Mouse (Mus musculus) MEL (cell line): ENCODE results near the gene Parp11. TPM values are rescaled to one million over a fixed set of nuclear protein-coding genes. Genes with fewer than 3 reads are reported as not detected.

Source experiments
- DNase-seq: peaks from one replicate; pipeline ENCODE4 v3.0.0; 2011; ENCODE audit warnings: low read depth, low spot score
- H3K27ac ChIP-seq: 2 replicates; pipeline ENCODE4 v1.5.1; 2012; ENCODE audit warnings: low read depth, mild to moderate bottlenecking, control low read depth, low read length, moderate library complexity; ENCODE audit not compliant: control insufficient read depth
- H3K27me3 ChIP-seq, 2 experiments: fragments of 150-350 bp in 1 of 2; sonication (generic) in 1 of 2; 2 replicates each; pipeline ENCODE4 v1.6.1; 2012; ENCODE audit warnings: low read length in 2 of 2, mild to moderate bottlenecking in 2 of 2, improper control_type of control experiment in 1 of 2, moderate library complexity in 1 of 2; ENCODE audit not compliant: insufficient read depth in 2 of 2, control insufficient read depth in 1 of 2
- H3K36me3 ChIP-seq, 2 experiments: 2 replicates each; pipeline ENCODE4 v1.6.1; 2012 to 2014; ENCODE audit warnings: low read length in 2 of 2, improper control_type of control experiment in 1 of 2, inconsistent platforms in 1 of 2, mild to moderate bottlenecking in 1 of 2; ENCODE audit not compliant: insufficient read depth in 2 of 2, control insufficient read depth in 1 of 2
- H3K4me1 ChIP-seq, 2 experiments: fragments of 150-350 bp in 1 of 2; sonication (generic) in 1 of 2; 2 replicates each; pipeline ENCODE4 v1.6.1; 2012; ENCODE audit warnings: low read length in 2 of 2, improper control_type of control experiment in 1 of 2, mild to moderate bottlenecking in 1 of 2; ENCODE audit not compliant: insufficient read depth in 2 of 2, control insufficient read depth in 1 of 2
- H3K4me3 ChIP-seq, 2 experiments: fragments of 150-350 bp in 1 of 2; sonication (generic) in 1 of 2; 2 replicates each; pipeline ENCODE4 v1.5.1; 2012; ENCODE audit warnings: low read depth in 2 of 2, low read length in 2 of 2, mild to moderate bottlenecking in 2 of 2, moderate library complexity in 2 of 2, control low read depth in 1 of 2, improper control_type of control experiment in 1 of 2; ENCODE audit not compliant: control insufficient read depth in 1 of 2, insufficient read depth in 1 of 2
- H3K79me2 ChIP-seq: 2 replicates; pipeline ENCODE4 v1.6.1; 2012; ENCODE audit warnings: mild to moderate bottlenecking, low read length, moderate library complexity; ENCODE audit not compliant: control insufficient read depth, poor library complexity, insufficient read depth
- H3K9ac ChIP-seq: 2 replicates; pipeline ENCODE4 v1.6.1; 2012; ENCODE audit warnings: low read depth, mild to moderate bottlenecking, control low read depth, low read length, moderate library complexity; ENCODE audit not compliant: control insufficient read depth, poor library complexity, severe bottlenecking
- H3K9me3 ChIP-seq: fragments of 150-350 bp; sonication (generic); replicated peaks from 2 replicates; pipeline ENCODE4 v1.6.1; 2012; ENCODE audit warnings: mild to moderate bottlenecking, low read length, improper control_type of control experiment, moderate library complexity; ENCODE audit not compliant: insufficient read depth
- CHD1 ChIP-seq: IDR thresholded peaks from 2 replicates; pipeline ENCODE4 v1.6.1; 2012; ENCODE audit warnings: low read depth, mild to moderate bottlenecking, inconsistent platforms, low read length, improper control_type of control experiment
- ELF1 ChIP-seq: IDR thresholded peaks from 2 replicates; pipeline ENCODE4 v1.6.1; 2014; ENCODE audit warnings: low read depth, mild to moderate bottlenecking, inconsistent platforms, low read length, improper control_type of control experiment, moderate library complexity
- ETS1 ChIP-seq: IDR thresholded peaks from 2 replicates; pipeline ENCODE4 v1.6.1; 2012; ENCODE audit warnings: low read depth, mild to moderate bottlenecking, inconsistent platforms, low read length, improper control_type of control experiment, moderate library complexity
- GABPA ChIP-seq: IDR thresholded peaks from 2 replicates; pipeline ENCODE4 v1.6.1; 2012; ENCODE audit warnings: low read depth, mild to moderate bottlenecking, inconsistent platforms, low read length, improper control_type of control experiment, moderate library complexity
- GATA1 ChIP-seq: IDR thresholded peaks from 2 replicates; pipeline ENCODE4 v1.6.1; 2011; ENCODE audit warnings: low read depth, low read length, improper control_type of control experiment
- JUND ChIP-seq: IDR thresholded peaks from 2 replicates; pipeline ENCODE4 v1.6.1; 2011; ENCODE audit warnings: low read depth, mild to moderate bottlenecking, improper control_type of control experiment, low read length
- KAT2A ChIP-seq: conservative IDR thresholded peaks from 2 replicates; pipeline ENCODE4 v1.6.1; 2012; ENCODE audit warnings: low read depth, low read length, improper control_type of control experiment, inconsistent platforms
- MAFK ChIP-seq: IDR thresholded peaks from 2 replicates; pipeline ENCODE4 v1.6.1; 2011; ENCODE audit warnings: low read depth, mild to moderate bottlenecking, low read length, improper control_type of control experiment, borderline replicate concordance
- MAX ChIP-seq: IDR thresholded peaks from 2 replicates; pipeline ENCODE4 v1.6.1; 2011; ENCODE audit warnings: low read length, improper control_type of control experiment
- MEF2A ChIP-seq: IDR thresholded peaks from 2 replicates; pipeline ENCODE4 v1.6.1; 2014; ENCODE audit warnings: low read depth, mild to moderate bottlenecking, inconsistent platforms, low read length, improper control_type of control experiment; ENCODE audit not compliant: poor library complexity, insufficient replicate concordance, severe bottlenecking; ENCODE audit errors: extremely low read depth
- MXI1 ChIP-seq: IDR thresholded peaks from 2 replicates; pipeline ENCODE4 v1.6.1; 2011; ENCODE audit warnings: mild to moderate bottlenecking, low read depth, low read length, improper control_type of control experiment
- MYC ChIP-seq: IDR thresholded peaks from 2 replicates; pipeline ENCODE4 v1.6.1; 2011; ENCODE audit warnings: low read depth, mild to moderate bottlenecking, low read length, improper control_type of control experiment, moderate library complexity
- NELFE ChIP-seq: IDR thresholded peaks from 2 replicates; pipeline ENCODE4 v1.6.1; 2011; ENCODE audit warnings: low read depth, low read length, improper control_type of control experiment
- POLR2A ChIP-seq, 2 experiments: IDR thresholded peaks; 2 replicates each; pipeline ENCODE4 v1.6.1; 2011 to 2012; ENCODE audit warnings: low read length in 2 of 2, mild to moderate bottlenecking in 2 of 2, control low read depth in 1 of 2, improper control_type of control experiment in 1 of 2, low read depth in 1 of 2, moderate library complexity in 1 of 2; ENCODE audit not compliant: control insufficient read depth in 1 of 2, insufficient read depth in 1 of 2, poor library complexity in 1 of 2
- RCOR1 ChIP-seq: IDR thresholded peaks from 2 replicates; pipeline ENCODE4 v1.6.1; 2012; ENCODE audit warnings: low read depth, mild to moderate bottlenecking, inconsistent platforms, low read length, improper control_type of control experiment
- SMC3 ChIP-seq: IDR thresholded peaks from 2 replicates; pipeline ENCODE4 v1.6.1; 2011; ENCODE audit warnings: low read depth, low read length, improper control_type of control experiment
- TCF12 ChIP-seq: IDR thresholded peaks from 2 replicates; pipeline ENCODE4 v1.6.1; 2014; ENCODE audit warnings: low read depth, mild to moderate bottlenecking, inconsistent platforms, low read length, improper control_type of control experiment, moderate library complexity
- UBTF ChIP-seq: IDR thresholded peaks from 2 replicates; pipeline ENCODE4 v1.6.1; 2012; ENCODE audit warnings: low read depth, mild to moderate bottlenecking, inconsistent platforms, low read length, improper control_type of control experiment, moderate library complexity, borderline replicate concordance; ENCODE audit not compliant: insufficient read depth
- ZC3H11A ChIP-seq: IDR thresholded peaks from 2 replicates; pipeline ENCODE4 v1.6.1; 2012; ENCODE audit warnings: low read depth, mild to moderate bottlenecking, inconsistent platforms, low read length, improper control_type of control experiment
- ZMIZ1 ChIP-seq: IDR thresholded peaks from 2 replicates; pipeline ENCODE4 v1.6.1; 2012; ENCODE audit warnings: low read depth, mild to moderate bottlenecking, inconsistent platforms, low read length, improper control_type of control experiment, moderate library complexity
- polyA plus RNA-seq, 2 experiments: library from polyadenylated mRNA; stranded (reverse) in 1 of 2; unstranded in 1 of 2; fragments of >175 nt in 1 of 2; fragments of >200 nt in 1 of 2; gene quantifications; 2 replicates each; pipeline versions ENCODE4 v1.2.1 to v1.2.4; 2012; ENCODE audit warnings: low replicate concordance in 2 of 2, low read depth in 1 of 2; ENCODE audit not compliant: insufficient read length in 2 of 2, insufficient read depth in 1 of 2, missing spikeins in 1 of 2
- total RNA-seq: library from RNA; depleted of rRNA; stranded (reverse); fragments of 300-350 nt; gene quantifications from 2 replicates; pipeline ENCODE4 v1.2.3, GENCODE M21; 2012

Gene Parp11
- total and polyA plus RNA-seq, 3 experiments, result 5.9 to 8.2 TPM; not detected in 1

DNA sequence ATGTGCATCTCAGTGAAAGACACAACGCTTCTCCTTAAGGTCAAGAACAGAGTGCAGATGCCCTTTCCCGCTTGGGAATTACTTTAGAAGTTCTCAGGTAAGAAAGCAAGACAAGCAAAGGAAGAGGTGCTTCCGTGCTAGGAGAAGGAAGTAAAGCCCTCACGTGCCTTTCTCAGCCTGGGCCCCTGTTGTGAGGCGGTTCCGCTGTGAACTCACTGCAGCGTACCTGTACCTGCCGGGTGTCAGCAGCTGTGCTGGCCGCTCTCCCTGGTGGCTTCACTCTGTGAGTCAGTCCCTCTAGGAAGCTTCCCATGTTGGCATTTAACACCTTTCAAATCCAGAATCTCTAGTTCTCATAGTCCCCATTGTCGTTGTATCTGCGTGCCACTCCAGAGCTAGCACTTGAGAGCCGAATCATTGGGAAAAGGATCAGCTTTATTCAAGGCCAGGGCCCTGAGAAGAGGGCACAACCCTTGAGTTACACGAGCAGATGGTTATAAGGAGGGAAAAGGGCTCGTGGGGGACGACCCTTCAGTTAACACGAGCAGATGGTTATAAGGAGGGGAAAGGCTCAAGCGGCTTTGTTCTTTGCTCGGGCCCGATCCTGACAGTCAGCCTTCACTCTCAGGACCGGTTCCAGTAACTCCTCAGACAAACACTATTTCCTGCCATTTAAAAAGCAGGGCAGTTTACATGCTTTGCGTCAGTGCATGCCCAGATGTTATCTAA is 16.8 kb downstream of the Parp11 start:
- H3K36me3 ChIP-seq, result no peaks in the 10 kb centered on the region
- H3K27ac ChIP-seq, result no peak overlapping the region
- H3K27me3 ChIP-seq, result no peaks in the 10 kb centered on the region
- H3K9me3 ChIP-seq, result no peaks in the 10 kb centered on the region
- DNase-seq, result no peak
- TF ChIP-seq MAX, result no peak
- no peak for TF ChIP-seq ZC3H11A
- TF ChIP-seq UBTF, result no peak
- TF ChIP-seq ELF1, result no peak
- no peak for TF ChIP-seq RCOR1
- TF ChIP-seq CHD1, result no peak
- no peak for TF ChIP-seq ETS1
- TF ChIP-seq MXI1, result no peak
- no peak for TF ChIP-seq SMC3
- no peak for TF ChIP-seq KAT2A
- TF ChIP-seq GABPA, result no peak
- no peak for TF ChIP-seq MAFK
- TF ChIP-seq, all 39 proteins: peak for 0
- no peaks in the 10 kb centered on the region for H3K4me1 ChIP-seq
- H3K4me3 ChIP-seq, result no peak overlapping the region
- H3K9ac ChIP-seq, result no peak overlapping the region
- H3K79me2 ChIP-seq, result peaks cover 2% of the 10 kb centered on the region; the same call in 1 of the 2 replicates

DNA sequence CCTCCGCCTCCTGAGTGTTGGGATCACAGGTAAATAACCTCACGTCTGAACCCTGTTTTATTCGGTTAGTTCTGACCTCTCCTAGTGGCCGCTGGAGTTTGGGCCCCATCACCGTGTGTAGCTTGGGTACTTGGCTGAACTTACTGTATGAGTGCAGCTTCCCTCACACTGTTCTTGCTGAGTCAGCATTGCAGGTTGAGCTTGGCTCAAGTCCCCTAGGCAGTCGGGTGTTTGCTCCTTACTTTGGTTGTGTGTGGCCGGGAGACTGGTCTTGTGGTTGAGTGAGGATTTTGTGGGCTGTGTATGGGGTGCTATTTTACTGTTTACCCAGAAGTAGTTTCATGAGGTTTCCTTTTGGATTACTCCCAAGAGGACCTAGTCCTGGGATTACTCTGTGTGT is 17.9 kb downstream of the Parp11 start:
- Histone ChIP-seq H3K36me3 (no peaks in the 10 kb centered on the region), H3K4me3 (no peak overlapping the region), H3K9me3 (no peaks in the 10 kb centered on the region), H3K79me2 (peaks cover 2% of the 10 kb centered on the region; the same call in 1 of the 2 replicates), H3K9ac (no peak overlapping the region), H3K4me1 (no peaks in the 10 kb centered on the region)
- TF ChIP-seq ETS1 (no peak), MEF2A (no peak), NELFE (no peak), JUND (no peak), GATA1 (no peak), MYC (no peak), POLR2A (IDR thresholded peaks at IDR 0.05; ENCODE audit: control insufficient read depth in 1 of 2, insufficient read depth in 1 of 2, low read depth in 1 of 2, low read length in 2 of 2, poor library complexity in 1 of 2) (no peak), ZMIZ1 (no peak), ELF1 (no peak), TCF12 (no peak)
- TF ChIP-seq, all 39 proteins: peak for 0
- no peak for DNase-seq
- Histone ChIP-seq H3K27ac (no peak overlapping the region), H3K27me3 (no peaks in the 10 kb centered on the region)
